In the genomic region with DNA sequence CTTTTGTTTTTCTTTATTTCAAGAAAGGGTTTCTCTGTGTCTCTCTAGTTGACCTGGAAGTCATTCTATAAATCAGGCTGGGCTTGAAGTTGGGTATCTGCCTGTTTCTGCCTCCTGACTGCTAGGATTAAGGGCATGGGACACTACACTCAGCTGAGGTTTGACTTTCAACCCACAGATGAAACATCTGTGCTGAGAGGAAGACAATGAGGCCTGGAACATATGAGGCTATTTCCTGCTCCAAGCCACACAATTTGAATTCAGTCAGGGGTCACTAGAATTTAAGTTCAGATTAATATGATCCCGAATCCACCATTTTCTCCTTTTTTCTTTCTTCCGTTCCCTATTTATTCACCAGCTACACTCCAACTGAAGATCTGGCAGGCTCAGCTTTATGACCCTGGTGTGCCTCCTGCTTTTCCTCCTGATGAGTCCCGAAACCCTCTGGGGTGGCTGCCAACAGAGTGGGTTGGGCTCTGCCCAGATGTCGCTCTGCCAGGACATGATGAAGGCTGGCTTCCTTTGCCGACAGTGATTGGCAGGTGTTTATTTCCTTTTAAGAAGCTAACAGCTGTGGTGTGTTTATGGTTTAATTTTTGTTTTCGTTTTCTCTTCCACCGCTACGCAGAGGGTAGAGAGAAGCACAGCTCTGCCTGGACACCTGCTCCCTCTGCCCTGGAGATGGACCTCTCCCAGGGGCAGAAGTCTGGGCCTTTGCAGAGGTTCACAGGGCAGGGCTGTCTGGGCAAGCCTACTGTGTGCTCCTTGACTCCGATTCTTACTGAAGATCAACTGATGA, we compare ENCODE assay signal across 8 mouse cellular contexts. TPM values are rescaled to one million over a fixed set of nuclear protein-coding genes. Genes with fewer than 3 reads are reported as not detected.
DNase-seq lines count a peak whose midpoint lies in the region; ATAC-seq and TF ChIP-seq lines count a peak whose summit lies in the region.

No protein-coding gene starts in this region.

- H3K4me1 ChIP-seq in intestine, embryonic 15.5 days (replicated peaks), result peaks cover under 1% of the 10 kb centered on the region; the same call in 1 of the 2 replicates
- no peaks in the 10 kb centered on the region for H3K4me1 ChIP-seq in intestine, postnatal 0 days (replicated peaks; ENCODE audit: control insufficient read depth, insufficient read depth, low read length)
- H3K4me1 ChIP-seq in embryonic facial prominence, embryonic 15.5 days, result peaks cover 7% of the 10 kb centered on the region
- peaks cover 11% of the 10 kb centered on the region for H3K4me1 ChIP-seq in hindbrain, embryonic 14.5 days (replicated peaks; ENCODE audit: control insufficient read depth, insufficient read depth, low read length)

- H3K27me3 ChIP-seq in intestine, embryonic 15.5 days (replicated peaks), result no peaks in the 10 kb centered on the region
- H3K27me3 ChIP-seq in intestine, postnatal 0 days (replicated peaks; ENCODE audit: control insufficient read depth, insufficient read depth, low read length), result no peaks in the 10 kb centered on the region
- no peaks in the 10 kb centered on the region for H3K27me3 ChIP-seq in embryonic facial prominence, embryonic 15.5 days
- no peaks in the 10 kb centered on the region for H3K27me3 ChIP-seq in hindbrain, embryonic 14.5 days (ENCODE audit: control insufficient read depth, insufficient read depth, low read length)

- WGBS in intestine, embryonic 15.5 days, result 46% methylated on average over 9 of the region's 9 CpGs
- 59% methylated on average over 9 of the region's 9 CpGs for WGBS in intestine, postnatal 0 days
- 23% methylated on average over 9 of the region's 9 CpGs for WGBS in embryonic facial prominence, embryonic 15.5 days
- 41% methylated on average over 9 of the region's 9 CpGs for WGBS in hindbrain, embryonic 14.5 days

- H3K27ac ChIP-seq in intestine, embryonic 15.5 days, result 0 out of 2 replicates have a peak overlapping the region, but pooled peaks have one; percentile 28
- no peak overlapping the region; the same call in 1 of the 2 replicates for H3K27ac ChIP-seq in intestine, postnatal 0 days (ENCODE audit: low read depth, low read length)
- H3K27ac ChIP-seq in embryonic facial prominence, embryonic 15.5 days (replicated peaks), result peak overlapping the region; percentile 55; the same call in 1 of the 2 replicates
- peak overlapping the region; percentile 57 for H3K27ac ChIP-seq in hindbrain, embryonic 14.5 days

- H3K4me3 ChIP-seq in intestine, embryonic 15.5 days (replicated peaks), result no peak overlapping the region
- H3K4me3 ChIP-seq in intestine, postnatal 0 days (ENCODE audit: low read depth, low read length), result no peak overlapping the region
- H3K4me3 ChIP-seq in embryonic facial prominence, embryonic 15.5 days (replicated peaks), result no peak overlapping the region
- no peak overlapping the region for H3K4me3 ChIP-seq in hindbrain, embryonic 14.5 days (replicated peaks; ENCODE audit: low read length)

- no peaks in the 10 kb centered on the region for H3K36me3 ChIP-seq in intestine, embryonic 15.5 days
- H3K36me3 ChIP-seq in intestine, postnatal 0 days (ENCODE audit: control insufficient read depth, insufficient read depth), result no peaks in the 10 kb centered on the region
- no peaks in the 10 kb centered on the region for H3K36me3 ChIP-seq in embryonic facial prominence, embryonic 15.5 days
- H3K36me3 ChIP-seq in hindbrain, embryonic 14.5 days (replicated peaks; ENCODE audit: control insufficient read depth, insufficient read depth), result no peaks in the 10 kb centered on the region

- TF ChIP-seq CTCF in intestine, postnatal 0 days (IDR thresholded peaks at IDR 0.05; ENCODE audit: low read depth), result no peak

- intact Hi-C loops in left cerebral cortex, postnatal 36 days (cut with DNase I), result no loop called here

- no peak overlapping the region for H3K4me2 ChIP-seq in intestine, embryonic 15.5 days (replicated peaks)
- no peak overlapping the region for H3K4me2 ChIP-seq in intestine, postnatal 0 days (replicated peaks; ENCODE audit: low read depth)
- H3K4me2 ChIP-seq in embryonic facial prominence, embryonic 15.5 days (replicated peaks), result peak overlapping the region; percentile 21
- H3K4me2 ChIP-seq in hindbrain, embryonic 14.5 days (replicated peaks), result no peak overlapping the region

- no peak overlapping the region for H3K9ac ChIP-seq in intestine, embryonic 15.5 days
- no peak overlapping the region for H3K9ac ChIP-seq in intestine, postnatal 0 days (ENCODE audit: low read depth, low read length)
- no peak overlapping the region for H3K9ac ChIP-seq in embryonic facial prominence, embryonic 15.5 days
- H3K9ac ChIP-seq in hindbrain, embryonic 14.5 days, result no peak overlapping the region

- no peaks in the 10 kb centered on the region for H3K9me3 ChIP-seq in intestine, embryonic 15.5 days
- no peaks in the 10 kb centered on the region for H3K9me3 ChIP-seq in intestine, postnatal 0 days (ENCODE audit: control insufficient read depth)
- no peaks in the 10 kb centered on the region for H3K9me3 ChIP-seq in embryonic facial prominence, embryonic 15.5 days (replicated peaks)
- H3K9me3 ChIP-seq in hindbrain, embryonic 14.5 days (ENCODE audit: control insufficient read depth, low read length), result no peaks in the 10 kb centered on the region

- ATAC-seq in intestine, embryonic 15.5 days, result 0 out of 2 replicates have a peak, but pooled peaks have one; percentile 25
- no peak for ATAC-seq in intestine, postnatal 0 days
- peak; percentile 89 for ATAC-seq in CD4-positive, CD25-positive, alpha-beta regulatory T cell, adult 4 months
- ATAC-seq in embryonic facial prominence, embryonic 15.5 days (ENCODE audit: insufficient number of reproducible peaks, low FRiP score, low TSS enrichment, low read depth), result peak; percentile 74
- ATAC-seq in hindbrain, embryonic 14.5 days (ENCODE audit: low FRiP score), result no peak

- no peak for DNase-seq in hindbrain, embryonic 14.5 days (ENCODE audit: low spot score)
- DNase-seq in lung, postnatal 10 days, result peak; percentile 89
- peak; percentile 79 for DNase-seq in thymus, postnatal 0 days (ENCODE audit: low spot score)
- no peak for DNase-seq in left cerebral cortex, postnatal 36 days (ENCODE audit: low spot score in 2 of 2)

RNA-seq across cellular contexts. Expression of a gene that starts 55.3 kb away (rescaled TPM):
- polyA plus RNA-seq in intestine, embryonic 15.5 days (2015; fragmentation: Nextera tagmentation; extraction: Ambion mirVana), result 36.0 and 38.8 TPM in 2 replicates
- 16.4 and 21.8 TPM in 2 replicates for polyA plus RNA-seq in intestine, postnatal 0 days (2015; fragmentation: Nextera tagmentation; extraction: Ambion mirVana)
- polyA plus RNA-seq in CD4-positive, CD25-positive, alpha-beta regulatory T cell, adult 4 months (2017; shearing (Covaris generic)), result 10 to 100 TPM; 48.6 to 70.7 TPM
- polyA plus RNA-seq in embryonic facial prominence, embryonic 15.5 days (2015; fragmentation: Nextera tagmentation; extraction: Ambion mirVana), result 33.5 and 46.4 TPM in 2 replicates
- 99.4 and 106 TPM in 2 replicates for polyA plus RNA-seq in hindbrain, embryonic 14.5 days (2014; fragmentation: Nextera tagmentation; extraction: Ambion mirVana)
- 43.1 and 52.4 TPM in 2 replicates for polyA plus RNA-seq in thymus, postnatal 0 days (2015; fragmentation: Nextera tagmentation; extraction: Ambion mirVana)
- total RNA-seq in left cerebral cortex, postnatal 36 days (2021), result 10 to 100 TPM; 82.3 to 99.8 TPM

Comparison
In these comparisons a context has a peak if more than half of its experiments do, and no peak if none do; other contexts are left out.
1. ATAC-seq: peak in intestine, embryonic 15.5 days (single experiment), CD4-positive, CD25-positive, alpha-beta regulatory T cell, adult 4 months (single experiment) and embryonic facial prominence, embryonic 15.5 days (single experiment); none in intestine, postnatal 0 days (single experiment) and hindbrain, embryonic 14.5 days (single experiment).
2. DNase-seq: peak in lung, postnatal 10 days (single experiment) and thymus, postnatal 0 days (single experiment); none in hindbrain, embryonic 14.5 days (single experiment) and left cerebral cortex, postnatal 36 days (0 of 2).